Mouse (Mus musculus) heart, postnatal 0 days (tissue): ENCODE results near the gene Nrn1.

Experiments
- CTCF ChIP-seq: IDR thresholded peaks from 2 replicates; pipeline ENCODE4 v1.5.1; 2016; ENCODE audit warnings: antibody characterized with exemption, control low read depth, low read depth
- EP300 ChIP-seq: IDR thresholded peaks from 2 replicates; pipeline ENCODE4 v1.6.1; 2016; ENCODE audit warnings: antibody characterized with exemption, low read depth

- TF ChIP-seq CTCF, result no peak
- TF ChIP-seq EP300, result no peak
Measured at GRCm38 (mm10) chr13:36729731-36730340, 5.1 kb downstream of the Nrn1 start.
